Mouse (Mus musculus): ENCODE data around the gene Naa15. TPM values are rescaled to one million over a fixed set of nuclear protein-coding genes. Genes with fewer than 3 reads are reported as not detected.
"Not testable (repeated sequence)": the region's sequence is repeated elsewhere in the genome, so short reads cannot be mapped to it uniquely, and the experiment has no call there.

Gene Naa15
- polyA plus RNA-seq, 1 experiment, result 105 TPM

DNA sequence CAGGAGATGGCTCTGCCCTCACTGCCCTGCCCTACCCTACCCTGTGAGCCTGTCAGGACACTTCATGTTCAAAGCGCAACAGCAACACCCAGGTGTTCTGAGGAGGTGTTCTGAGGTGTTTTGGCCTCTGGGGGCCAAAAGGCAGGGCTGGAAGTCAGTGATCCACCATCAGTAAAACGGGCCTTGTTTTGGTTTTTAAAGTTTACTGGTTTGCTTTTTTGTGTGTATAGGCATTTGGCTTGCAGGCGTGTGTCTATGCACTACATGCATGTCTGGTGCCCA, 36.3 kb upstream of the Naa15 start:
- Histone ChIP-seq H3K4me3 (ENCODE audit: insufficient read depth, low read length) (0 out of 2 replicates have a peak overlapping the region, but pooled peaks have one; percentile 17), H3K4me1 (ENCODE audit: control insufficient read depth, insufficient read depth, low read length) (no peaks in the 10 kb centered on the region), H3K27ac (ENCODE audit: insufficient read depth, low read length) (no peak overlapping the region)
- TF ChIP-seq CTCF (IDR thresholded peaks at IDR 0.05; ENCODE audit: borderline replicate concordance, insufficient read depth, low read length) (no peak), POLR2A (IDR thresholded peaks at IDR 0.05; ENCODE audit: low read depth, low read length) (no peak)

DNA sequence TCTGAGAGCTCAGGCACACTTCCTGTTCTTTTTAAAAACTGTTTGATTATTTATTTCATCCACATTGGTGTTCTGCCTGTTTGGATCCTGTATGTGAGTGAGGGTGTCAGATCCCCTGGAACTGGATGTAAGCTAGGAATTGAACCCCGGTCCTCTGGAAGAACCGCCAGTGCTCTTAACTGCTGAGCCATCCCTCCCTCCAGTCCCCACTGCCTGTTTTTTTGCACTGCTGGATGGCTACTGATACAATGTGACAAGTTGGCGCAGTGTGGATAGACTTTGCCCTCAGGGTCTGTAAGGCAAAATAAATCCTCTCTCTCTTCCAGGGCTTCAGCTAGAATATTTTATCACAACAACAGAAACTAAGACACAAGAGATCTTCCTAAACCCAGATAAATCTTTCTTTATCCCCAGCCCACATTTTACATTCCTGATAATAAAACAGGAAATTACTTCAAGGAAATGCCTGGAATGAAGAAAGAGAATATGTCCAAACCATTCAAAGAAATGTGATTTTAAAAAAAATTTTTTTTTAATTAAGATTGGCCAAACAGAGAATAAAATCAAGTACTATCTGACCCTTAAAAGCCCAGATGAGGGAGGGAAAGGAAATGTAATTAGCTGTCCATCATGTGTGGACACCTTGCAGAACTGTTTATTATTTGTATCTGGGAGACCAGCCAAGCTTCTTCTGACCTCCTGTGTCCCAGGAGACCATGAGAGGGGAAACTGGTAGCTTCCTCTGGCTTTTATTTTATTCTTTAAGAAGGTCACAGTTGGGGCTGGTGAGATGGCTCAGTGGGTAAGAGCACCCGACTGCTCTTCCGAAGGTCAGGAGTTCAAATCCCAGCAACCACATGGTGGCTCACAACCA, 34.9 kb upstream of the Naa15 start:
- TF ChIP-seq CTCF (IDR thresholded peaks at IDR 0.05; ENCODE audit: borderline replicate concordance, insufficient read depth, low read length) (no peak), POLR2A (IDR thresholded peaks at IDR 0.05; ENCODE audit: low read depth, low read length) (no peak)
- H3K4me1 ChIP-seq (ENCODE audit: control insufficient read depth, insufficient read depth, low read length), result no peaks in the 10 kb centered on the region
- no peak overlapping the region for H3K27ac ChIP-seq (ENCODE audit: insufficient read depth, low read length)
- H3K4me3 ChIP-seq (ENCODE audit: insufficient read depth, low read length), result no peak overlapping the region

GRCm38 (mm10) chr3:51380660-51381014, 34.3 kb upstream of the Naa15 start:
- no peak overlapping the region for H3K4me3 ChIP-seq (ENCODE audit: insufficient read depth, low read length)
- no peaks in the 10 kb centered on the region for H3K4me1 ChIP-seq (ENCODE audit: control insufficient read depth, insufficient read depth, low read length)
- no peak overlapping the region for H3K27ac ChIP-seq (ENCODE audit: insufficient read depth, low read length)
- TF ChIP-seq CTCF (IDR thresholded peaks at IDR 0.05; ENCODE audit: borderline replicate concordance, insufficient read depth, low read length) (no peak), POLR2A (IDR thresholded peaks at IDR 0.05; ENCODE audit: low read depth, low read length) (no peak)

DNA sequence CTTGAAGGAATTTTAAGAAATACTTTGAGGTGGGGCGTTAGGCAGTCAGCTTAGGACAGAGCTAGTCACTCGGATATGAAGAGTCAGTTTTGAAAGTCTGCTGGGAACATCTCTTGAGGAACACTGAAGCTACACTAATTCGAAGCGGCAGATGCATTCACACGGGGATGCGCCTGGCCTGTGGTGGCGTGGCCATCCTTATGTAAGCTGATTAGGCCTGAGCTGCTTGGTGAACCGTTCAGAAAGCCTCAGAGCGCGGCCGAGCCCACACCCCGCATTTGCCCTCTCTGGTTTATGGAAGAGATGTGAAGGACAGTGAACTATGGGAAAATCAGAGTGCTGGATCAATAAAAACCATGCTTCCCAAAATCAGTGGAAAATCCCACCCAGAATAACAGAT, 31.5 kb upstream of the Naa15 start:
- no peaks in the 10 kb centered on the region for H3K4me1 ChIP-seq (ENCODE audit: control insufficient read depth, insufficient read depth, low read length)
- no peak overlapping the region for H3K27ac ChIP-seq (ENCODE audit: insufficient read depth, low read length)
- TF ChIP-seq CTCF (IDR thresholded peaks at IDR 0.05; ENCODE audit: borderline replicate concordance, insufficient read depth, low read length), result no peak
- TF ChIP-seq POLR2A (IDR thresholded peaks at IDR 0.05; ENCODE audit: low read depth, low read length), result no peak
- H3K4me3 ChIP-seq (ENCODE audit: insufficient read depth, low read length), result no peak overlapping the region

DNA sequence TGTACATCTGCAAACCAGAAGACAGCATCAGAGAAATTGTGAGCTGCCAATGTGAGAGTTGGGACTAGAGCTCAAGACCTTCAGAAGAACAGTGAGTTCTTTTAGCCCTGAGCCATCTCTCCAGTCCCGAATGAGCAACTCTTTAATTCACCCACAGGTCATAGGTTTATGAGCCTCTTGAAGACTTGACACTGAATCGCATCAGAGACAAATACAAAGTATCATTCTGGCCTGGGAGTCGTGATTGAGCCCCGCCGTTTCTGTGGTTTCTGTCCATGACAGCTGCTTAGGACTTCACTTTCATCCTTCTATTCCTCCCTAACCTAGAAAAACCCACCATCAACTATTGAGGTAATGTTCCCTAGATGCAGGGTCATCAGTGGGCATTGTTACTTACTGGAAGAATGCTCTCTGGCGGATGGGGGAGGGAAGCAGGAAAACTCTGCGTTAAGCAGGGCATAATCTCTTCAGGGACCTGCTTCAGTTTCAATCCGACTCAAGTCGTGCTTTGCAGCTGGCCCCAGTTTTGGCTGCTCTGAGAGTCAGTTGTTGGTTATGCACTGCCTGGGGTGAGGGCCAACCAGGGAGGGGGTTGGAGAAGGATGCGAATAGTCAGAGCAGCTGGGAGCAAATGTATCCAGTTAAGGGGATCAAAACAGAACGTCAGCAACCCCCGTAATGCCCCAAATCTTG, 28.4 kb upstream of the Naa15 start:
- no peak overlapping the region for H3K4me3 ChIP-seq (ENCODE audit: insufficient read depth, low read length)
- H3K27ac ChIP-seq (ENCODE audit: insufficient read depth, low read length), result no peak overlapping the region
- no peaks in the 10 kb centered on the region for H3K4me1 ChIP-seq (ENCODE audit: control insufficient read depth, insufficient read depth, low read length)
- TF ChIP-seq CTCF (IDR thresholded peaks at IDR 0.05; ENCODE audit: borderline replicate concordance, insufficient read depth, low read length) (no peak), POLR2A (IDR thresholded peaks at IDR 0.05; ENCODE audit: low read depth, low read length) (no peak)

GRCm38 (mm10) chr3:51387134-51387451, 27.9 kb upstream of the Naa15 start:
- Histone ChIP-seq H3K27ac (ENCODE audit: insufficient read depth, low read length) (no peak overlapping the region), H3K4me1 (ENCODE audit: control insufficient read depth, insufficient read depth, low read length) (no peaks in the 10 kb centered on the region), H3K4me3 (ENCODE audit: insufficient read depth, low read length) (no peak overlapping the region)
- TF ChIP-seq POLR2A (IDR thresholded peaks at IDR 0.05; ENCODE audit: low read depth, low read length) (no peak), CTCF (IDR thresholded peaks at IDR 0.05; ENCODE audit: borderline replicate concordance, insufficient read depth, low read length) (no peak)

DNA sequence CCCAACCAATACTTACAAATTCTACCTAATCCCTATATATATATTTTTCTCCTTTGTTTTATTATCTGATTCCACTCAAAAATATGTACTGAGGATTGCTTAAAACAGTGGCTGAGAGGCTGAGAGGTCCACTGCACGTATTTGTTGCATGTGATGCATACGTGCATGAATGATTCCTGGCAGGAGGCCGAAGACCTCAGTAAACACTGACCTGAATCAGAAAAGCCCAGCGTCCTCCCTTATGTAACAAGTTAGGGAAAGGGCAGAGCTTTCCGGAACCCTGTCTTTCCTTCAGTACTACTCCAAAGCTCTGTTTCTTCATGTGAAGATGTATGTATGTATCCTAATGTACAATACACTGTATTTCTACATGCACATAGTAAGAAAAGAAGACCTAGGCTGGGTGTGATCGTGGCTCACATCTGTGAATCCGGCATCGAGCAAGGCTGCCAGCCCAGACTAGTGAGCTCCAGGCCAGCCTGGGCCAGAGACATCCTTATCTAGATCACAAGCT, 27.0 kb upstream of the Naa15 start:
- no peak for TF ChIP-seq POLR2A (IDR thresholded peaks at IDR 0.05; ENCODE audit: low read depth, low read length)
- TF ChIP-seq CTCF (IDR thresholded peaks at IDR 0.05; ENCODE audit: borderline replicate concordance, insufficient read depth, low read length), result no peak
- Histone ChIP-seq H3K4me3 (ENCODE audit: insufficient read depth, low read length) (no peak overlapping the region), H3K4me1 (ENCODE audit: control insufficient read depth, insufficient read depth, low read length) (no peaks in the 10 kb centered on the region), H3K27ac (ENCODE audit: insufficient read depth, low read length) (no peak overlapping the region)

GRCm38 (mm10) chr3:51388904-51389303, 26.0 kb upstream of the Naa15 start:
- H3K4me3 ChIP-seq (ENCODE audit: insufficient read depth, low read length), result no peak overlapping the region
- no peak overlapping the region for H3K27ac ChIP-seq (ENCODE audit: insufficient read depth, low read length)

DNA sequence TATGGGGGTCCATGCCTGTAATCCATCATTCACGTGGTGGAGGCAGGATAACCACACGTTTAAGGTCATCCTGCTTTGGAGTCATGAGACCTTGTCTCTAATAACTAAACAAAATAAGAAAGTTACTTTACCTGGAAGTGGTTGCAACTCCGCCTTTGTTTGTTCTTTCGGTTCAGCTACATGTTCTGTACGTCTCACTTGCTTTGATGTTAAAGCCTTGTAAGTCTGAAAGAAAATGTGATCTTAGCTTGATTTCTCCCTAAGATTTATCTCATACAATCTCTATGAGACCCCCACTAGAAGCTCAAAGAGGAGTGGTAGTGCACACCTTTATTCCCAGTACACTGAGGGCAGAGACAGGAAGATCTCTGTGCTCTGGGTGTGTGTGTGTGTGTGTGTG, 23.9 kb upstream of the Naa15 start:
- no peak overlapping the region for H3K27ac ChIP-seq (ENCODE audit: insufficient read depth, low read length)
- no peak overlapping the region for H3K4me3 ChIP-seq (ENCODE audit: insufficient read depth, low read length)
- H3K4me1 ChIP-seq (ENCODE audit: control insufficient read depth, insufficient read depth, low read length), result no peaks in the 10 kb centered on the region
- TF ChIP-seq CTCF (IDR thresholded peaks at IDR 0.05; ENCODE audit: borderline replicate concordance, insufficient read depth, low read length), result no peak
- TF ChIP-seq POLR2A (IDR thresholded peaks at IDR 0.05; ENCODE audit: low read depth, low read length), result no peak

More at GRCm38 (mm10) chr3:51388904-51389303, 26.0 kb upstream of the Naa15 start:
- H3K4me1 ChIP-seq (ENCODE audit: control insufficient read depth, insufficient read depth, low read length), result no peaks in the 10 kb centered on the region
- TF ChIP-seq POLR2A (IDR thresholded peaks at IDR 0.05; ENCODE audit: low read depth, low read length), result no peak
- TF ChIP-seq CTCF (IDR thresholded peaks at IDR 0.05; ENCODE audit: borderline replicate concordance, insufficient read depth, low read length), result no peak

DNA sequence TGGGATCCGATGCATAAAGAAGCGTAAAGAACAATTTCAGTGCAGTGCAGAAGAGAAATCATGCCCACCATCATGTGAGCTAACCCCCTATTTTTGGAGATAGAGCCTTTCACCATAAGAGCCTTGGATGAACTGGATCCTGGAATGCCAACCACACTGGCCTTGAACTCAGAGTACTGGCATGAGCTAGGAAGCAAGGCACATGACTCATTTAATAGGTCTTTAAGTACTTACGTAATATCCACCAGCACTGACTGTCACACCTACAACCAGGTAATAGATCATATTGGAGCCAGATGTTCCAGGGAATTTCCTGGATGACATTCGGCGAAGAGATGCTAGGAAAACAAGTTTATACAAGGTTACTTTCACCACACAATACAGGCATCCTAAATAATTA, 23.4 kb upstream of the Naa15 start:
- Histone ChIP-seq H3K27ac (ENCODE audit: insufficient read depth, low read length) (no peak overlapping the region), H3K4me1 (ENCODE audit: control insufficient read depth, insufficient read depth, low read length) (no peaks in the 10 kb centered on the region), H3K4me3 (ENCODE audit: insufficient read depth, low read length) (no peak overlapping the region)
- no peak for TF ChIP-seq POLR2A (IDR thresholded peaks at IDR 0.05; ENCODE audit: low read depth, low read length)
- TF ChIP-seq CTCF (IDR thresholded peaks at IDR 0.05; ENCODE audit: borderline replicate concordance, insufficient read depth, low read length), result no peak

- not testable (repeated sequence) for H3K4me3 ChIP-seq (ENCODE audit: insufficient read depth, low read length); H3K4me1 ChIP-seq (ENCODE audit: control insufficient read depth, insufficient read depth, low read length); H3K27ac ChIP-seq (ENCODE audit: insufficient read depth, low read length)
Measured at GRCm38 (mm10) chr3:51393018-51393417, 21.9 kb upstream of the Naa15 start.
